Mouse (Mus musculus) midbrain, embryonic 13.5 days (tissue): ENCODE data around the gene Foxm1. TPM values are rescaled to one million over a fixed set of nuclear protein-coding genes. Genes with fewer than 3 reads are reported as not detected.

Experiments used
- ATAC-seq: fragments of 200-750 bp; cut with Nextera tagmentation; 2 replicates; pipeline ENCODE4 v1.8.0; 2017; ENCODE audit warnings: mild to moderate bottlenecking, moderate TSS enrichment, moderate library complexity
- H3K27ac ChIP-seq: fragments of 300-500 bp; sonication (generic); 2 replicates; pipeline ENCODE4 v1.5.1; 2015; ENCODE audit warnings: inconsistent platforms, mild to moderate bottlenecking, moderate library complexity
- H3K27me3 ChIP-seq: fragments of 300-500 bp; sonication (generic); 2 replicates; pipeline ENCODE4 v1.6.1; 2015; ENCODE audit warnings: mild to moderate bottlenecking, inconsistent platforms
- H3K36me3 ChIP-seq: fragments of 300-500 bp; sonication (generic); 2 replicates; pipeline ENCODE4 v1.6.1; 2015; ENCODE audit warnings: mild to moderate bottlenecking, inconsistent platforms
- H3K4me1 ChIP-seq: fragments of 300-500 bp; sonication (generic); replicated peaks from 2 replicates; pipeline ENCODE4 v1.6.1; 2015; ENCODE audit warnings: inconsistent platforms
- H3K4me2 ChIP-seq: fragments of 300-500 bp; sonication (generic); replicated peaks from 2 replicates; pipeline ENCODE4 v1.6.1; 2015; ENCODE audit warnings: moderate library complexity, mild to moderate bottlenecking, inconsistent platforms
- H3K4me3 ChIP-seq: fragments of 300-500 bp; sonication (generic); replicated peaks from 2 replicates; pipeline ENCODE4 v1.5.1; 2015; ENCODE audit warnings: mild to moderate bottlenecking, inconsistent platforms
- H3K9ac ChIP-seq: fragments of 300-500 bp; sonication (generic); replicated peaks from 2 replicates; pipeline ENCODE4 v1.6.1; 2015; ENCODE audit warnings: mild to moderate bottlenecking, inconsistent platforms
- H3K9me3 ChIP-seq: fragments of 300-500 bp; sonication (generic); 2 replicates; pipeline ENCODE4 v1.6.1; 2016; ENCODE audit warnings: mild to moderate bottlenecking, inconsistent platforms
- WGBS: fragments of 180-500 bp; shearing (Covaris S2); methylation state at CpG from one replicate; pipeline ENCODE4 v1.1.7; 2015; 5-methylcytosine and 5-hydroxymethylcytosine counted together
- polyA plus RNA-seq: library from polyadenylated mRNA; unstranded; fragments of >200 nt; fragmentation: Nextera tagmentation; extraction: Ambion mirVana; gene quantifications from 2 replicates; pipeline ENCODE4 v1.2.1, GENCODE M21; 2015

Gene Foxm1
- polyA plus RNA-seq, 1 experiment from 2014 or later: 19.7 TPM

DNA sequence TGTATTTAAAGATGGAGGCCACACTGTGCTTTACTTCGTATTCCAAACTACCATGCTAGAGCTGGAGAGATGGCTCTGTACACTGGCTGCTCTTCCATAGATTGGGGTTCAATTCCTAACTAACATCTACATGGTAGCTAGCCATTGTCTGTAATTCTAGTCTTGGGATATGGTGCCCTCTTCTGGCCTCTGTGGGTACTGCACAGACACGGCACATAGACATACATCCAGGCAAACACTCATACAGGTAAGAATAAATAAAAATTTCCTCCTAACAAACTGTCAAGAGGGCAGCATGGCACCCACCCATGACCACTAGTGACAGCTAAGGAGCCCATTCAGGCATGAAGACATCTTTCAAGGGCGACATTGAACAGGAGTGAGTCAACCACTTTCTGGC, 48.3 kb downstream of the Foxm1 start:
- 15% methylated on average over 3 of the region's 3 CpGs for WGBS

GRCm38 (mm10) chr6:128416169-128416568, 53.4 kb downstream of the Foxm1 start:
- 88% methylated on average over 5 of the region's 5 CpGs for WGBS
- no peak for ATAC-seq
- Histone ChIP-seq H3K4me3 (no peak overlapping the region), H3K36me3 (peaks cover 49% of the 10 kb centered on the region), H3K4me1 (0 out of 2 replicates have a peak, but pooled peaks cover 3% of the 10 kb centered on the region), H3K4me2 (no peak overlapping the region), H3K27ac (no peak overlapping the region), H3K9me3 (no peaks in the 10 kb centered on the region), H3K9ac (no peak overlapping the region), H3K27me3 (no peaks in the 10 kb centered on the region)

More for the DNA sequence above, 48.3 kb downstream of the Foxm1 start:
- Histone ChIP-seq H3K9ac (no peak overlapping the region), H3K4me1 (0 out of 2 replicates have a peak, but pooled peaks cover 3% of the 10 kb centered on the region), H3K4me2 (no peak overlapping the region), H3K9me3 (no peaks in the 10 kb centered on the region), H3K4me3 (no peak overlapping the region), H3K27me3 (no peaks in the 10 kb centered on the region), H3K36me3 (peaks cover 86% of the 10 kb centered on the region), H3K27ac (no peak overlapping the region)
- peak; percentile 56 for ATAC-seq

DNA sequence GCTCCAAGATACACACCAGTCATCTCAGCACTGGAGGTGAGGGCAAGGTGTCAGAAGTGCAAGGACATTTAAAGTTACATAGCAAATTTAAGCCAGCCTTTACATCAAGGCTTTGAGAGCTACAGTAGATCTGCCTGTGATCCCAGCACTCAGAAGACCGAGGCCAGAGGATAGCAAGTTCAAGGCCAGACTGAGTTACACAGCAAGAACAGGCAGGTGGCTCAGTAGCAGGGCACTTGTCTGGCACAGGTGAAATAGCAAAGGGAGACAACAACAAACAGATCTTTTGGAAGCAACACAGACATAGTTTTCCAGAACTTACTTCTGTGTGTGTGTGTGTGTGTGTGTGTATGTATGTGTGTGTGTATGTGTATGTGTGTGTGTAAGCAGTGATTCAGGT, 55.3 kb downstream of the Foxm1 start:
- no peak for ATAC-seq

GRCm38 (mm10) chr6:128421036-128421435, 58.3 kb downstream of the Foxm1 start:
- 96% methylated on average over 2 of the region's 2 CpGs for WGBS
- H3K4me2 ChIP-seq: no peak overlapping the region
- no peak for ATAC-seq

More for the DNA sequence above, 55.3 kb downstream of the Foxm1 start:
- Histone ChIP-seq H3K4me2 (no peak overlapping the region), H3K27ac (no peak overlapping the region), H3K4me3 (no peak overlapping the region), H3K9me3 (no peaks in the 10 kb centered on the region), H3K36me3 (peaks cover 30% of the 10 kb centered on the region), H3K4me1 (peaks cover 10% of the 10 kb centered on the region), H3K9ac (no peak overlapping the region), H3K27me3 (no peaks in the 10 kb centered on the region)
- 86% methylated on average over 1 of the region's 1 CpGs for WGBS

DNA sequence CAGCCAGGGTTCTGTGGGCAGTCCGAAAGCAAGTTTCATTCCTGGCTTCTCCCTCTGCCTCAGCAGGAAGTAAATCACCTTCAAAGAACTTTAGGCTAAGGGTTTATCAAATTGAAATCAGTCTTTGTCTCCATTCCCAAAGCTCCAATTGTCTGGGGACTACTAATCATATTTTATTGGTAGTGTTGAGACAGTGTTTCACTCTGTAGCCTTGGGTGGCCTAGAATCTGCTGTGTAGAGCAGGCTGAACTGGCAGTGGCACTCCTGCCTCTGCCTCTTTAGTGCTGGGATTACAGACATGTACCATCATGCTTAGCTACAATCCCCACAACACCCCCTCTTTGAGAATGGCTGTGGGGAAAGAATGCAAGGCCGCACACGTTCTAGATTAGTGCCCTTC, 58.7 kb downstream of the Foxm1 start:
- Histone ChIP-seq H3K4me2 (no peak overlapping the region), H3K27me3 (no peaks in the 10 kb centered on the region), H3K4me3 (no peak overlapping the region), H3K27ac (no peak overlapping the region), H3K4me1 (peaks cover 17% of the 10 kb centered on the region), H3K36me3 (peaks cover 12% of the 10 kb centered on the region), H3K9ac (no peak overlapping the region), H3K9me3 (no peaks in the 10 kb centered on the region)
- 90% methylated on average over 3 of the region's 3 CpGs for WGBS
- no peak for ATAC-seq

More at GRCm38 (mm10) chr6:128421036-128421435, 58.3 kb downstream of the Foxm1 start:
- Histone ChIP-seq H3K36me3 (peaks cover 13% of the 10 kb centered on the region), H3K4me3 (no peak overlapping the region), H3K27ac (no peak overlapping the region), H3K27me3 (no peaks in the 10 kb centered on the region), H3K9ac (no peak overlapping the region), H3K4me1 (peaks cover 17% of the 10 kb centered on the region), H3K9me3 (no peaks in the 10 kb centered on the region)

- peak; percentile 58 for ATAC-seq
- peak overlapping the region; percentile 70 for H3K4me3 ChIP-seq
- WGBS: 50% methylated on average over 16 of the region's 16 CpGs
- no peaks in the 10 kb centered on the region for H3K27me3 ChIP-seq
- peaks cover 17% of the 10 kb centered on the region for H3K4me1 ChIP-seq
- peak overlapping the region; percentile 73 for H3K4me2 ChIP-seq
- peak overlapping the region; percentile 78 for H3K9ac ChIP-seq
- H3K9me3 ChIP-seq: no peaks in the 10 kb centered on the region
- peaks cover 18% of the 10 kb centered on the region for H3K36me3 ChIP-seq
- peak overlapping the region; percentile 97 for H3K27ac ChIP-seq
These were observed 60.9 kb downstream of the Foxm1 start for GRCm38 (mm10) chr6:128423496-128424268.

DNA sequence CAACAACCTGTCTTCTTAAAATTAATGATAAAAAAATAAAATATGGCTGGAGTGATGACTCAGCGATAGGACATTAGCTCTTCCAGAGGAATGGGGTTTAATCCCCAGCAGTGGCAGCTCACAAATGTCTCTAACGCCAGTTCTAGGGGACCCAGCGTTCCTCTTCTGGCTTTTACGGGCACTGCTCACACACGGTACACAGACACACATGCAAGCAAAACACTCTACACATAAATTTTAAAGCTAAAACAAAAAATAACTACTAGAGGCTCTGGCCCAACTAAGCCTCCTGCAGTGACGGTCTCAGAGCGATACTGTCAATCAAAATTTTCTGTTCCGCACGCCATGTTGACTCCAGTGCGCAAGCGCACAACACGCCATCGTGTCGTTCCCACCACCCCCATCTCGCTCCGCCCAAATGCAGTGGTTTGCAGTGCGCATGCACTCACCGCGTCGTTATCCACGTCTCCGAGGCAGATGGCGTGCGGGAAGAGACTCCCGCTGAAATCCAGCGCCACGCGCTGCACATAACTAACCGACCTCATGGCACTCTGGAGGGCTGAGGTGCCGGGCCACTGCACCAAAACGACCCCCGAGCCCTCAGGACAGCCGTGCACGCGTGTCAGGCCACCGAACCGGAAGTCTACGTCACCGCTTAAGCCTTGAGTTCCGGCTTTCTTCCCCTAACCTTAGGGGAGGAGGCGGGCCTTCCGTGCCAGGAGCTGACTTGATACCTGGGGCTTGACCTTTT, 61.7 kb downstream of the Foxm1 start, which contains the start of gene Itfg2:
Gene Itfg2, minus strand, starts transcription at position 663 of the 751 bp plus-strand sequence.
- peak within 1 kb of the TSS; percentile 70 for H3K4me3 ChIP-seq
- H3K9ac ChIP-seq: peak within 1 kb of the TSS; percentile 78
- H3K27me3 ChIP-seq: no peaks in the 10 kb centered on the region
- ATAC-seq: peak; percentile 95
- H3K4me1 ChIP-seq: peaks cover 17% of the 10 kb centered on the region
- H3K36me3 ChIP-seq: peaks cover 25% of the 10 kb centered on the region
- WGBS: under 1% methylated on average over 42 of the region's 42 CpGs
- H3K4me2 ChIP-seq: peak within 1 kb of the TSS; percentile 73
- H3K9me3 ChIP-seq: no peaks in the 10 kb centered on the region
- H3K27ac ChIP-seq: peak within 1 kb of the TSS; percentile 97

GRCm38 (mm10) chr6:128425046-128425445, 62.3 kb downstream of the Foxm1 start:
- peak overlapping the region; percentile 70 for H3K4me3 ChIP-seq
- no peaks in the 10 kb centered on the region for H3K27me3 ChIP-seq
- H3K4me2 ChIP-seq: peak overlapping the region; percentile 73
- H3K9ac ChIP-seq: peak overlapping the region; percentile 78; the same call in 1 of the 2 replicates
- H3K27ac ChIP-seq: peak overlapping the region; percentile 97
- 23% methylated on average over 9 of the region's 9 CpGs for WGBS
- H3K36me3 ChIP-seq: peaks cover 24% of the 10 kb centered on the region
- no peak for ATAC-seq
- peaks cover 17% of the 10 kb centered on the region for H3K4me1 ChIP-seq
- no peaks in the 10 kb centered on the region for H3K9me3 ChIP-seq

Other genes with a start within 250 kb of the Foxm1 start
- gene Tspan9, start 219.4 kb upstream of the Foxm1 start, polyA plus RNA-seq: 24.0 and 29.3 TPM in 2 replicates
- 0.23 and 0.65 TPM in 2 replicates for gene Tead4, start 62.1 kb upstream of the Foxm1 start, polyA plus RNA-seq
- 17.8 and 19.6 TPM in 2 replicates for gene Tulp3, start 7.1 kb upstream of the Foxm1 start, polyA plus RNA-seq
- 132 and 136 TPM in 2 replicates for gene Rhno1, start 56 bp upstream of the Foxm1 start, polyA plus RNA-seq
- gene Tex52, start 12.5 kb downstream of the Foxm1 start, polyA plus RNA-seq: 0.44 and 0.63 TPM in 2 replicates
- not detected in 2 replicates for gene Gm44596, start 12.5 kb downstream of the Foxm1 start, polyA plus RNA-seq
- 7.7 and 7.8 TPM in 2 replicates for gene Nrip2, start 36.3 kb downstream of the Foxm1 start, polyA plus RNA-seq
- 43.6 and 48.7 TPM in 2 replicates for gene Itfg2, start 62.0 kb downstream of the Foxm1 start, polyA plus RNA-seq
- gene Fkbp4, start 75.7 kb downstream of the Foxm1 start, polyA plus RNA-seq: 430 and 454 TPM in 2 replicates
- gene Pzp, start 163.8 kb downstream of the Foxm1 start, polyA plus RNA-seq: 0.04 TPM in 1 of 2 replicates, not detected in the other
- gene A2ml1, start 218.6 kb downstream of the Foxm1 start, polyA plus RNA-seq: 0.32 and 0.50 TPM in 2 replicates